Mouse (Mus musculus) spleen, embryonic (tissue): Measurements from ENCODE around the gene Wnt10a.
"Not testable (repeated sequence)": the region's sequence is repeated elsewhere in the genome, so short reads cannot be mapped to it uniquely, and the experiment has no call there.

Experiments
- CTCF ChIA-PET: fragments of 350-600 bp; sonication (Branson Sonifier 250); formaldehyde crosslinking; loops from one replicate; lab custom pipeline; 2022; lab: Charles Lee

Gene Wnt10a

GRCm38 (mm10) chr1:74809007-74809406 is 17.7 kb downstream of the Wnt10a start:
- CTCF ChIA-PET = interaction anchor here (0.5 to 3.7 kb wide), 3 partner anchors 8 to 349 kb away, joined by 3 to 24 read pairs (median 3); no protein-coding TSS in a partner anchor

GRCm38 (mm10) chr1:74814931-74815647 is 23.8 kb downstream of the Wnt10a start:
- CTCF ChIA-PET = interaction anchor here (0.6 to 0.7 kb wide), 2 partner anchors 231 to 356 kb away, joined by 3 read pairs; no protein-coding TSS in a partner anchor

- CTCF ChIA-PET = not testable (repeated sequence)
These were observed 24.6 kb downstream of the Wnt10a start for GRCm38 (mm10) chr1:74815965-74816364.

GRCm38 (mm10) chr1:74816612-74817199 is 25.4 kb downstream of the Wnt10a start:
- CTCF ChIA-PET = interaction anchor here (0.6 to 1.0 kb wide), 2 partner anchors 8 to 1944 kb away, joined by 3 to 6 read pairs; no protein-coding TSS in a partner anchor

GRCm38 (mm10) chr1:74817219-74817618 is 25.9 kb downstream of the Wnt10a start:
- CTCF ChIA-PET = interaction anchor here (0.6 to 1.0 kb wide), 3 partner anchors 9 to 1944 kb away, joined by 3 to 6 read pairs (median 4); no protein-coding TSS in a partner anchor

GRCm38 (mm10) chr1:74818509-74818908 is 27.2 kb downstream of the Wnt10a start:
- CTCF ChIA-PET = no interaction called here

- CTCF ChIA-PET = interaction anchor here (0.6 to 0.7 kb wide), 2 partner anchors 26 to 117 kb away, joined by 3 to 8 read pairs; no protein-coding TSS in a partner anchor
These were observed 32.3 kb downstream of the Wnt10a start for GRCm38 (mm10) chr1:74823598-74823997.

- CTCF ChIA-PET = no interaction called here
These were observed 33.4 kb downstream of the Wnt10a start for GRCm38 (mm10) chr1:74824518-74825302.

GRCm38 (mm10) chr1:74830061-74830460 is 38.7 kb downstream of the Wnt10a start:
- CTCF ChIA-PET = interaction anchor here (0.6 kb wide), 1 partner anchor 19 kb away, joined by 3 read pairs; no protein-coding TSS in a partner anchor

GRCm38 (mm10) chr1:74833255-74833654 is 41.9 kb downstream of the Wnt10a start:
- CTCF ChIA-PET = interaction anchor here (0.6 kb wide), 1 partner anchor 39 kb away, joined by 3 read pairs; no protein-coding TSS in a partner anchor

- CTCF ChIA-PET = no interaction called here
These were observed 51.8 kb downstream of the Wnt10a start for GRCm38 (mm10) chr1:74843090-74843489.

GRCm38 (mm10) chr1:74846341-74846740 is 55.0 kb downstream of the Wnt10a start:
- CTCF ChIA-PET = interaction anchor here (0.6 kb wide), 1 partner anchor 344 kb away, joined by 3 read pairs; no protein-coding TSS in a partner anchor

- CTCF ChIA-PET = interaction anchor here (0.8 kb wide), 1 partner anchor 19 kb away, joined by 3 read pairs; no protein-coding TSS in a partner anchor
These were observed 57.6 kb downstream of the Wnt10a start for GRCm38 (mm10) chr1:74848946-74849345.

GRCm38 (mm10) chr1:74850251-74850650 is 58.9 kb downstream of the Wnt10a start:
- CTCF ChIA-PET = no interaction called here

GRCm38 (mm10) chr1:74851001-74851775 is 59.9 kb downstream of the Wnt10a start:
- CTCF ChIA-PET = interaction anchor here (0.6 kb wide), 1 partner anchor 85 kb away, joined by 8 read pairs; no protein-coding TSS in a partner anchor
